Mouse (Mus musculus) G1E (cell line): ENCODE measurements around the gene Pir.

Experiments
- CTCF ChIP-seq: IDR thresholded peaks from 2 replicates; pipeline ENCODE4 v1.5.1; 2012; ENCODE audit warnings: low read depth, low read length, inconsistent platforms, mixed read lengths
- GATA1 ChIP-seq: IDR thresholded peaks from 2 replicates; pipeline ENCODE4 v1.6.1; 2012; ENCODE audit warnings: borderline replicate concordance, low read length, inconsistent platforms, mixed read lengths
- GATA2 ChIP-seq: IDR thresholded peaks from 2 replicates; pipeline ENCODE4 v1.6.1; 2012; ENCODE audit warnings: low read depth, low read length, inconsistent platforms, borderline replicate concordance
- POLR2AphosphoS5 ChIP-seq: IDR thresholded peaks from 2 replicates; pipeline ENCODE4 v1.6.1; 2012; ENCODE audit warnings: low read depth, low read length, inconsistent platforms; ENCODE audit not compliant: insufficient replicate concordance
- TAL1 ChIP-seq: conservative IDR thresholded peaks from 2 replicates; pipeline ENCODE4 v1.6.1; 2012; ENCODE audit warnings: low read depth, low read length, inconsistent platforms, mixed read lengths

- no peak for TF ChIP-seq CTCF
- no peak for TF ChIP-seq GATA2
- no peak for TF ChIP-seq GATA1
- no peak for TF ChIP-seq POLR2AphosphoS5
- TF ChIP-seq TAL1 = no peak
Measured at GRCm38 (mm10) chrX:164306250-164306649, 37.1 kb downstream of the Pir start.
